30 mouse cellular contexts compared by ENCODE assay signal in genomic region chr4:25028752-25029151, GRCm38 (mm10).
DNase-seq lines count a peak whose midpoint lies in the region; ATAC-seq and TF ChIP-seq lines count a peak whose summit lies in the region.
"Had no signal": no experiment of that assay in that cellular context is flagged by ENCODE, and none has a peak within 500 bp of the region (broad histone marks: within the 10 kb centered on the region; RNA-seq: fewer than 3 reads in every experiment).

No protein-coding gene starts in this region.

- no peaks in the 10 kb centered on the region for H3K9me3 ChIP-seq in forebrain, embryonic 12.5 days
- no peaks in the 10 kb centered on the region for H3K9me3 ChIP-seq in forebrain, embryonic 10.5 days
- H3K9me3 ChIP-seq in limb, embryonic 14.5 days (ENCODE audit: control insufficient read depth, low read length) = no peaks in the 10 kb centered on the region
- no peaks in the 10 kb centered on the region for H3K9me3 ChIP-seq in limb, embryonic 10.5 days (replicated peaks)
- no peaks in the 10 kb centered on the region for H3K9me3 ChIP-seq in forebrain, embryonic 16.5 days (ENCODE audit: control insufficient read depth, low read length)
- H3K9me3 ChIP-seq: embryonic facial prominence, embryonic 10.5 days; embryonic facial prominence, embryonic 13.5 days; G1E; heart, embryonic 10.5 days; heart, embryonic 13.5 days had no signal

- H3K4me2 ChIP-seq in forebrain, embryonic 12.5 days = no peak overlapping the region
- no peak overlapping the region for H3K4me2 ChIP-seq in limb, embryonic 14.5 days (replicated peaks; ENCODE audit: low read depth, low read length, severe bottlenecking)
- H3K4me2 ChIP-seq in forebrain, embryonic 16.5 days (ENCODE audit: low read length) = no peak overlapping the region
- H3K4me2 ChIP-seq: embryonic facial prominence, embryonic 13.5 days; heart, embryonic 13.5 days; hindbrain, embryonic 14.5 days had no signal

- no peaks in the 10 kb centered on the region for H3K27me3 ChIP-seq in forebrain, embryonic 12.5 days
- H3K27me3 ChIP-seq in forebrain, embryonic 10.5 days (ENCODE audit: poor library complexity, severe bottlenecking) = no peaks in the 10 kb centered on the region
- no peaks in the 10 kb centered on the region for H3K27me3 ChIP-seq in limb, embryonic 14.5 days (ENCODE audit: control insufficient read depth, insufficient read depth, low read length)
- H3K27me3 ChIP-seq in limb, embryonic 10.5 days (ENCODE audit: low read depth, poor library complexity, severe bottlenecking) = no peaks in the 10 kb centered on the region
- no peaks in the 10 kb centered on the region for H3K27me3 ChIP-seq in forebrain, embryonic 16.5 days (replicated peaks; ENCODE audit: control insufficient read depth, insufficient read depth, low read length)
- H3K27me3 ChIP-seq: CH12.LX; embryonic facial prominence, embryonic 13.5 days; heart, embryonic 13.5 days had no signal

- no peaks in the 10 kb centered on the region; the same call in 1 of the 2 replicates for H3K4me1 ChIP-seq in forebrain, embryonic 12.5 days
- H3K4me1 ChIP-seq in forebrain, embryonic 10.5 days = no peaks in the 10 kb centered on the region
- H3K4me1 ChIP-seq in limb, embryonic 14.5 days (ENCODE audit: control insufficient read depth, insufficient read depth, low read length) = no peaks in the 10 kb centered on the region
- H3K4me1 ChIP-seq in limb, embryonic 10.5 days = no peaks in the 10 kb centered on the region
- peaks cover 4% of the 10 kb centered on the region; the same call in 1 of the 2 replicates for H3K4me1 ChIP-seq in forebrain, embryonic 16.5 days (replicated peaks; ENCODE audit: control insufficient read depth, insufficient read depth, low read length)
- H3K4me1 ChIP-seq: embryonic facial prominence, embryonic 10.5 days; embryonic facial prominence, embryonic 13.5 days; heart, embryonic 10.5 days; heart, embryonic 13.5 days had no signal

- no peak overlapping the region for H3K9ac ChIP-seq in forebrain, embryonic 12.5 days
- H3K9ac ChIP-seq in limb, embryonic 14.5 days (ENCODE audit: low read depth, low read length, severe bottlenecking) = no peak overlapping the region
- H3K9ac ChIP-seq in forebrain, embryonic 16.5 days (replicated peaks; ENCODE audit: low read depth, low read length) = no peak overlapping the region
- H3K9ac ChIP-seq: embryonic facial prominence, embryonic 13.5 days; heart, embryonic 13.5 days; hindbrain, embryonic 14.5 days had no signal

- peak; percentile 20; the same call in 1 of the 2 replicates for ATAC-seq in forebrain, embryonic 12.5 days (ENCODE audit: low FRiP score)
- no peak for ATAC-seq in limb, embryonic 14.5 days (ENCODE audit: low FRiP score, low read depth)
- ATAC-seq in forebrain, embryonic 16.5 days = peak; percentile 81
- ATAC-seq: hindbrain, postnatal 0 days; inflammation-experienced regulatory T-cells, adult 6 months; intestine, embryonic 16.5 days had no signal

- no peak overlapping the region for H3K4me3 ChIP-seq in forebrain, embryonic 12.5 days (replicated peaks)
- no peak overlapping the region for H3K4me3 ChIP-seq in forebrain, embryonic 10.5 days
- H3K4me3 ChIP-seq in limb, embryonic 14.5 days (replicated peaks; ENCODE audit: low read length) = no peak overlapping the region
- H3K4me3 ChIP-seq in limb, embryonic 10.5 days = no peak overlapping the region
- H3K4me3 ChIP-seq in forebrain, embryonic 16.5 days (replicated peaks; ENCODE audit: low read length) = no peak overlapping the region
- H3K4me3 ChIP-seq: embryonic facial prominence, embryonic 10.5 days; embryonic facial prominence, embryonic 13.5 days; erythroblast, embryonic 14.5 days; heart, adult 2 months; heart, embryonic 10.5 days; heart, embryonic 13.5 days had no signal

- H3K27ac ChIP-seq in forebrain, embryonic 12.5 days = no peak overlapping the region
- H3K27ac ChIP-seq in forebrain, embryonic 10.5 days = no peak overlapping the region
- H3K27ac ChIP-seq in limb, embryonic 14.5 days (replicated peaks; ENCODE audit: low read depth, low read length) = 0 out of 2 replicates have a peak overlapping the region, but pooled peaks have one; percentile 8
- H3K27ac ChIP-seq in limb, embryonic 10.5 days = no peak overlapping the region
- no peak overlapping the region for H3K27ac ChIP-seq in forebrain, embryonic 16.5 days (ENCODE audit: low read length)
- H3K27ac ChIP-seq: embryonic facial prominence, embryonic 10.5 days; embryonic facial prominence, embryonic 13.5 days; heart, adult 2 months; heart, embryonic 10.5 days; heart, embryonic 13.5 days; hindbrain, embryonic 14.5 days; hindbrain, postnatal 0 days had no signal

- WGBS in forebrain, embryonic 12.5 days = 50% methylated on average over 1 of the region's 1 CpGs
- WGBS in forebrain, embryonic 10.5 days = 71% methylated on average over 1 of the region's 1 CpGs
- WGBS in limb, embryonic 14.5 days = 71% methylated on average over 1 of the region's 1 CpGs
- 77% methylated on average over 1 of the region's 1 CpGs for WGBS in limb, embryonic 10.5 days
- WGBS in forebrain, embryonic 16.5 days = 16% methylated on average over 1 of the region's 1 CpGs

- no peak for DNase-seq in forebrain, embryonic 10.5 days (ENCODE audit: extremely low spot score, low spot score)
- DNase-seq in limb, embryonic 14.5 days (ENCODE audit: low spot score) = no peak
- DNase-seq in limb, embryonic 10.5 days (ENCODE audit: low spot score) = no peak
- DNase-seq in frontal cortex, postnatal 25 days (ENCODE audit: low spot score in 2 of 2) = no peak
- DNase-seq: adrenal gland, postnatal 14 days; B cell, adult 2 months; cerebellum, adult 11-12 months; cerebellum, adult 8-10 months; cerebellum, postnatal 10 days; cerebellum, postnatal 36 days; embryo, embryonic 11 days; gastrocnemius, postnatal 25 days; heart, adult 2 months; heart, postnatal 14 days; heart, postnatal 4 days; kidney, adult 18-20 months; kidney, adult 9 months had no signal

- no peak for TF ChIP-seq POLR2A in limb, embryonic 14.5 days (IDR thresholded peaks at IDR 0.05; ENCODE audit: borderline replicate concordance, extremely low read depth, insufficient read depth, insufficient read length)

- H3K36me3 ChIP-seq in forebrain, embryonic 12.5 days (replicated peaks) = no peaks in the 10 kb centered on the region
- H3K36me3 ChIP-seq in forebrain, embryonic 10.5 days (replicated peaks) = no peaks in the 10 kb centered on the region
- H3K36me3 ChIP-seq in limb, embryonic 14.5 days (ENCODE audit: control insufficient read depth, insufficient read depth, low read length) = no peaks in the 10 kb centered on the region
- H3K36me3 ChIP-seq in limb, embryonic 10.5 days = no peaks in the 10 kb centered on the region
- no peaks in the 10 kb centered on the region for H3K36me3 ChIP-seq in forebrain, embryonic 16.5 days (ENCODE audit: control insufficient read depth, insufficient read depth)
- H3K36me3 ChIP-seq: embryonic facial prominence, embryonic 10.5 days; embryonic facial prominence, embryonic 13.5 days; G1E; heart, embryonic 10.5 days; heart, embryonic 13.5 days had no signal
